Mouse (Mus musculus) c-Kit-positive CD71-positive TER-119-negative erythroid progenitor cells, embryonic 14.5 days (primary cell): ENCODE results near the gene 1700007K13Rik.

ENCODE experiments used
- DNase-seq: peaks from one replicate; pipeline ENCODE4 v3.0.0-alpha.2; 2013; ENCODE audit warnings: low read depth

Gene 1700007K13Rik

GRCm38 (mm10) chr2:28415387-28416024 is 50.6 kb downstream of the 1700007K13Rik start:
- no peak for DNase-seq

- no peak for DNase-seq
Measured at GRCm38 (mm10) chr2:28414757-28415137, 51.4 kb downstream of the 1700007K13Rik start.

GRCm38 (mm10) chr2:28414116-28414756 is 51.9 kb downstream of the 1700007K13Rik start:
- no peak for DNase-seq

- DNase-seq: no peak
Measured at GRCm38 (mm10) chr2:28412936-28413335, 53.2 kb downstream of the 1700007K13Rik start.
